In the genomic region with DNA sequence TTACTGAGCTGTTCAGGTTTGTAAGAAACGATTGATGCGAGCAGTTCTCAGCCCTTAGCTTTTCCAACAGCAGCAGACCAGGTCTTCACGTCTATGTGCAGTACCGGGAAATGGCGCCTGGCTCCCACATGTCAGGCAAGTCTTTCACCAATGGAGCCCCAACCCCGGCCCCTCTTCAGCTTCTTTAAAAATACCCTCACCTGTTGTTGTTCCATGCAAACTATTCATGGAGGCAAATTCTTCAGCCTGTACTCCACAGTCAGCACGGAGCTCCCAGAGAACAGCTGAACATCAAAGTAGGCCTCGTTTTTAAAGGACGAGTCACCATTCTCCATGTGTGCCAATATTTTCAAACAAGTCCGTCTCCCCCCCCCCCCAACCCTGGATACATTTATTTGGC, we compare ENCODE assay signal across 16 mouse cellular contexts. TPM values are rescaled to one million over a fixed set of nuclear protein-coding genes. Genes with fewer than 3 reads are reported as not detected.
"Had no signal": no experiment of that assay in that cellular context is flagged by ENCODE, and none has a peak within 500 bp of the region (broad histone marks: within the 10 kb centered on the region; RNA-seq: fewer than 3 reads in every experiment).

No protein-coding gene starts in this region.

- DNase-seq: kidney, adult 18-20 months; kidney, postnatal 25 days; layer of hippocampus, adult 9-11 months; liver; lung, adult 18-20 months; lung, postnatal 10 days; lung, postnatal 36 days; midbrain, embryonic 14.5 days; thymus, adult 18-20 months; thymus, postnatal 36 days had no signal

- ATAC-seq: liver, embryonic 12.5 days had no signal

RNA-seq across cellular contexts. Expression of a gene that starts 50.1 kb away (rescaled TPM):
- total RNA-seq: midbrain, postnatal 0 days had no signal

RNA-seq across cellular contexts. Expression of a gene that starts 53.9 kb away (rescaled TPM):
- total RNA-seq: layer of hippocampus, adult 2 months; layer of hippocampus, postnatal 25 days; left cerebral cortex, adult 18-20 months; left cerebral cortex, postnatal 25 days had no signal
